Mouse (Mus musculus): ENCODE data around the gene Sfxn5. TPM values are rescaled to one million over a fixed set of nuclear protein-coding genes. Genes with fewer than 3 reads are reported as not detected.

Sfxn5 gene
- polyA plus RNA-seq, 1 experiment from 2014 or later = 8.7 TPM

DNA sequence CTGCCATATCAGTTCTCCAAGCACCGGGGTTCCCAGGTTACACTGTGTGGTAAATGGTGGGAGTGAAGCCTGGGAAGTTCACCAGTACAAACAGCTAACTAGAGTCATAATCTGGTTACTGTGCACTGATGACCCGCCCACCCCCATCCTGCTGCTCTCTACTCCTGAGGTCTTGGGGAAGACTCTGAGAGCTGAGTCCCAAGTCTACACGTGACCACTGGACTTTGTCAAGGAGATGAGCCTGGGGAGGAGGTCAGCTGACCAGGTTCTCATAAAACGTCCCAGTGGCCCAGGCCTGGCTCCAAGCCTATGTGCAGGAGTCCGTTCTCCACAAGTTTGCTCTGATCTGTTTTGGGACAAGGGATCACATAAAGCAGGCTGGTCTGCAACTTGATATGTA lies 27.1 kb upstream of the Sfxn5 start:
- Histone ChIP-seq H3K9me3 (replicated peaks) (no peaks in the 10 kb centered on the region), H3K36me3 (no peaks in the 10 kb centered on the region), H3K27me3 (ENCODE audit: low read depth, poor library complexity, severe bottlenecking) (no peaks in the 10 kb centered on the region), H3K27ac (replicated peaks) (no peak overlapping the region), H3K4me1 (no peaks in the 10 kb centered on the region), H3K4me3 (no peak overlapping the region)
- 81% methylated on average over 5 of the region's 5 CpGs for WGBS
- no peak for DNase-seq (ENCODE audit: low spot score)

DNA sequence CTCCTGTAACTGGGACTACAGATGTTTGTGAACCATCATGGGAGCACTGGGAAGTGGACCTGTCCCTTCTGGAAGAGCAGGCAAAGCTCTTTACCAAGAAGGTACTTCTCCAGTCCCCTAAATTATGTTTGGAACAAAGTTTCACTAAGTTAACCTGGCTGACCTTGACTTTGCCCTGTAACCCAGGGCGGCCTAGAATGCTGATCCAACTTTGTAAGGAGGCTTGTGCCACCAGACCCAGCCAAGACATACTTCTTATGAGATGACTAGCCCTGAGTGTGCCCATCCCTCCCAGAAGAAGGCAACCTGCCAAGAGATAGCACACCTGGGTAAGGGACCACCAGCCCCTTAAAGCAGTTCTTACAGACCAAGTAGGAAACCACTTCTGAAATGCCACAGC lies 25.7 kb upstream of the Sfxn5 start:
- Histone ChIP-seq H3K9me3 (replicated peaks) (no peaks in the 10 kb centered on the region), H3K27me3 (ENCODE audit: low read depth, poor library complexity, severe bottlenecking) (no peaks in the 10 kb centered on the region), H3K36me3 (no peaks in the 10 kb centered on the region), H3K27ac (replicated peaks) (no peak overlapping the region), H3K4me1 (no peaks in the 10 kb centered on the region), H3K4me3 (no peak overlapping the region)
- WGBS = 92% methylated on average over 1 of the region's 1 CpGs
- DNase-seq (ENCODE audit: low spot score) = no peak

DNA sequence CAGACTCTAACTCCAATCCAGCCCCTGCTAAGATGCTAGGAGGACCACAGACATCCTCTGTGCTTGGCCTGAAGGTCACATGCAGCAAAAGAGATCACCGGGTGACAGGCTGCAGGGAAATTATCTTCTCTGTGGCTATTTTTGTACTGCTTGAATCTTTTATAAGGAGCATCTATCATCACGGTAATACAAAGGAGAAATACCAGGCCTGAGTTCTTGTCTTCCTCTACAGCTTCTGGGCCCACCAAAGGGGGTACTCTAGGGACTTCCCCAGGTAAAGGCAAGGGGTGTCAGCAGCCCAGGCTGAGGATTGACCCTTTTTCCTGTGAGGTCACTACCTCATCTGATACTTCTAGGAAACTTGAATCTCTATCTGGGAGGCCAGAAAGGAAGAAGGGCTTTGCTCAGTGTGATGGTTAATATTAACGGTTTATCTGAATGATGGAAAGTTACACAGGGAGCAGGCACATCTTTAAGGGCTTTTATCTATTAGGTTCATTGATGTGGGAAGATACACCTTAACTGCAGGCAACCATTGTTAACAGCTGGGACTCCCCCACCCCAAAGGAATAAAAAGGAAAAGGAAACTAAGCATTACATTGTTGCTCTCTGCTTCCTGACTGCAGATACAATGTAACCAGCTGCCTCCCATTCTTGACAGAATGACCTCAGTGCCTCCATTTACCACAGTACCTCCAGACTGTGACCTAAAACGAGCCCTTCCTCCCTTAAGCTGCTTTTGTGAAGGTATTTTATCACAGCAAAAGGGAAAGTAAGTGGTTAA lies 23.7 kb upstream of the Sfxn5 start:
- no peak overlapping the region for H3K27ac ChIP-seq (replicated peaks)
- WGBS = 74% methylated on average over 4 of the region's 4 CpGs

GRCm38 (mm10) chr6:85355753-85356152 lies 22.5 kb upstream of the Sfxn5 start:
- H3K27me3 ChIP-seq (ENCODE audit: low read depth, poor library complexity, severe bottlenecking) = no peaks in the 10 kb centered on the region
- H3K4me1 ChIP-seq = no peaks in the 10 kb centered on the region
- 94% methylated on average over 2 of the region's 2 CpGs for WGBS
- H3K27ac ChIP-seq (replicated peaks) = no peak overlapping the region
- no peaks in the 10 kb centered on the region for H3K9me3 ChIP-seq (replicated peaks)
- no peaks in the 10 kb centered on the region for H3K36me3 ChIP-seq
- no peak for DNase-seq (ENCODE audit: low spot score)
- no peak overlapping the region for H3K4me3 ChIP-seq

More for the DNA sequence above, 23.7 kb upstream of the Sfxn5 start:
- no peak for DNase-seq (ENCODE audit: low spot score)
- no peaks in the 10 kb centered on the region for H3K27me3 ChIP-seq (ENCODE audit: low read depth, poor library complexity, severe bottlenecking)
- H3K9me3 ChIP-seq (replicated peaks) = no peaks in the 10 kb centered on the region
- H3K36me3 ChIP-seq = no peaks in the 10 kb centered on the region
- no peaks in the 10 kb centered on the region for H3K4me1 ChIP-seq
- no peak overlapping the region for H3K4me3 ChIP-seq

GRCm38 (mm10) chr6:85354709-85355108 lies 21.5 kb upstream of the Sfxn5 start:
- Histone ChIP-seq H3K27me3 (ENCODE audit: low read depth, poor library complexity, severe bottlenecking) (no peaks in the 10 kb centered on the region), H3K36me3 (no peaks in the 10 kb centered on the region), H3K4me3 (no peak overlapping the region), H3K9me3 (replicated peaks) (no peaks in the 10 kb centered on the region), H3K27ac (replicated peaks) (no peak overlapping the region), H3K4me1 (no peaks in the 10 kb centered on the region)
- WGBS = 84% methylated on average over 6 of the region's 6 CpGs
- DNase-seq (ENCODE audit: low spot score) = no peak

DNA sequence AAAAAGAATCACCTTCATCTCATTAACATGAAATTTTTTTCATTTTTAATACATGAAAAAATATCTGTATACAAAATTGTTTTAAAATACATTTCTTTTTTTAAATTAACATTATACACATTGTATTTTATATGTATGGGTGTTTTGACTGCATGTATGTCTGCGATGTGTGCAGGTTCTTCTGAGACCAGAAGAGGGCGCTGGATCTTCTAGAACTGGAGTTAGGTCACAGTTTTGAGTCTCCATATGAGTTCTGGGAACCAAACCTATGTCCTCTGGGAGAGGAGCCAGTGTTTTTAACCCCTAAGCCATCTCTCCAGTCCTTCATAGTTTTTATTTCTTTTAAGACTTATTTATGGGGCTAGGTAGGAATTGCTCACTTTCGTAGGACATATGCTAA lies 20.5 kb upstream of the Sfxn5 start:
- 60% methylated on average over 3 of the region's 3 CpGs for WGBS
- no peaks in the 10 kb centered on the region for H3K9me3 ChIP-seq (replicated peaks)
- no peak overlapping the region for H3K27ac ChIP-seq (replicated peaks)
- DNase-seq (ENCODE audit: low spot score) = no peak
- H3K4me1 ChIP-seq = peaks cover 4% of the 10 kb centered on the region; the same call in 1 of the 2 replicates
- no peaks in the 10 kb centered on the region for H3K36me3 ChIP-seq
- H3K27me3 ChIP-seq (ENCODE audit: low read depth, poor library complexity, severe bottlenecking) = no peaks in the 10 kb centered on the region
- no peak overlapping the region for H3K4me3 ChIP-seq

- WGBS = 88% methylated on average over 1 of the region's 1 CpGs
- Histone ChIP-seq H3K4me3 (no peak overlapping the region), H3K36me3 (no peaks in the 10 kb centered on the region), H3K27me3 (ENCODE audit: low read depth, poor library complexity, severe bottlenecking) (peaks cover 16% of the 10 kb centered on the region), H3K4me1 (peaks cover 4% of the 10 kb centered on the region; the same call in 1 of the 2 replicates), H3K27ac (replicated peaks) (no peak overlapping the region), H3K9me3 (replicated peaks) (no peaks in the 10 kb centered on the region)
- DNase-seq (ENCODE audit: low spot score) = no peak
Observed at GRCm38 (mm10) chr6:85350157-85350556, 16.9 kb upstream of the Sfxn5 start.

DNA sequence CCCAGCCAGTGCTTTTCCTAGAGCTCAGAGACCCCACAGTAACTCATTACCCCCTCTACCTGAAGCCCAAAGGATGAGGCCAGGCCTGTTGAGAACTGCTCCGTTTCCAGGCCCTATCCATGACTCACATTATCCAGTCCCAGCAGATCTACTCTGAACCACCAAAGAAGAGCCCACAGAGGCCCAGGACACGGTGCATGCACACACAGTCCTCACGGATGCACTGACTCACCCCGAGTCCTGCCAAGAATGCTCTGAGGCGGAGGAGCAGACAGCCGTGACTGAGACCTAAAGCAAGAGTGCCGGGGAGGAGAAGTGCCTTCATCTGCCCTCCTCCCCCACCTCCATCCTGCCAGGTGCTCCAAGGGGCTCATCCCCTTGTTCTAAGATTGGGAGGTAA lies 16.0 kb upstream of the Sfxn5 start:
- no peak overlapping the region for H3K4me3 ChIP-seq
- no peaks in the 10 kb centered on the region for H3K36me3 ChIP-seq
- H3K9me3 ChIP-seq (replicated peaks) = no peaks in the 10 kb centered on the region
- peaks cover 20% of the 10 kb centered on the region for H3K27me3 ChIP-seq (ENCODE audit: low read depth, poor library complexity, severe bottlenecking)
- DNase-seq (ENCODE audit: low spot score) = no peak
- peak overlapping the region; percentile 6; the same call in 1 of the 2 replicates for H3K27ac ChIP-seq (replicated peaks)
- H3K4me1 ChIP-seq = peaks cover 4% of the 10 kb centered on the region; the same call in 1 of the 2 replicates
- 74% methylated on average over 7 of the region's 7 CpGs for WGBS

GRCm38 (mm10) chr6:85348133-85348532 lies 14.9 kb upstream of the Sfxn5 start:
- H3K27ac ChIP-seq (replicated peaks) = no peak overlapping the region
- no peaks in the 10 kb centered on the region for H3K9me3 ChIP-seq (replicated peaks)
- DNase-seq (ENCODE audit: low spot score) = no peak
- H3K36me3 ChIP-seq = no peaks in the 10 kb centered on the region
- WGBS = 90% methylated on average over 11 of the region's 11 CpGs
- peaks cover 4% of the 10 kb centered on the region; the same call in 1 of the 2 replicates for H3K4me1 ChIP-seq
- no peak overlapping the region for H3K4me3 ChIP-seq
- peaks cover 20% of the 10 kb centered on the region for H3K27me3 ChIP-seq (ENCODE audit: low read depth, poor library complexity, severe bottlenecking)

GRCm38 (mm10) chr6:85346028-85346634 lies 12.9 kb upstream of the Sfxn5 start:
- Histone ChIP-seq H3K27me3 (ENCODE audit: low read depth, poor library complexity, severe bottlenecking) (peaks cover 31% of the 10 kb centered on the region), H3K9me3 (replicated peaks) (no peaks in the 10 kb centered on the region), H3K4me1 (peaks cover 4% of the 10 kb centered on the region; the same call in 1 of the 2 replicates), H3K36me3 (no peaks in the 10 kb centered on the region), H3K4me3 (no peak overlapping the region), H3K27ac (replicated peaks) (no peak overlapping the region; the same call in 1 of the 2 replicates)
- WGBS = 43% methylated on average over 6 of the region's 6 CpGs
- DNase-seq (ENCODE audit: low spot score) = peak; percentile 82

DNA sequence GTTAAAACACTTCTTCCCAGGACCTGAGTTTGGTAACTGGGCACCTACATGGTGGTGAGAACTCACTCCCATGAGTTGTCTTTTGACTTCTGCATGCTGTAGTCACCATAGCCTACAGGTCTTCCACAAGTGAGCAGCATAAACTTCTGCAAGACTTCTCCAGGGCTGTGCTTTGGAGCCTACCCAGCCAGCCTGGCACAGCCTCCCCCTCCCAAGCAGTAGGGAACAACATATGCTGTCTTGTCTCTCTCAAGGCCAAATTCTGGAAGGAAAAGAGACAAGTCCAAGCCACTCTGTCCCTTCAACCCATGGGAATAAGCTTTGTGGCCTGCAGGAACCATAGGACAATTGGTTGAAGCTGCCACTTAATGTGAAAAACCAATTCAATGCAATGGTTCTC lies 11.7 kb upstream of the Sfxn5 start:
- Histone ChIP-seq H3K27me3 (ENCODE audit: low read depth, poor library complexity, severe bottlenecking) (peaks cover 39% of the 10 kb centered on the region), H3K27ac (replicated peaks) (no peak overlapping the region)

GRCm38 (mm10) chr6:85343027-85343426 lies 9.8 kb upstream of the Sfxn5 start:
- WGBS = 84% methylated on average over 8 of the region's 8 CpGs
- Histone ChIP-seq H3K4me3 (no peak overlapping the region), H3K36me3 (no peaks in the 10 kb centered on the region), H3K27me3 (ENCODE audit: low read depth, poor library complexity, severe bottlenecking) (peaks cover 36% of the 10 kb centered on the region), H3K27ac (replicated peaks) (no peak overlapping the region), H3K9me3 (replicated peaks) (no peaks in the 10 kb centered on the region), H3K4me1 (no peaks in the 10 kb centered on the region)
- DNase-seq (ENCODE audit: low spot score) = no peak

More for the DNA sequence above, 11.7 kb upstream of the Sfxn5 start:
- no peak for DNase-seq (ENCODE audit: low spot score)
- H3K9me3 ChIP-seq (replicated peaks) = no peaks in the 10 kb centered on the region
- H3K4me1 ChIP-seq = peaks cover 4% of the 10 kb centered on the region; the same call in 1 of the 2 replicates
- H3K36me3 ChIP-seq = no peaks in the 10 kb centered on the region
- H3K4me3 ChIP-seq = no peak overlapping the region

GRCm38 (mm10) chr6:85341814-85342501 lies 8.7 kb upstream of the Sfxn5 start:
- H3K4me3 ChIP-seq = no peak overlapping the region
- no peaks in the 10 kb centered on the region for H3K9me3 ChIP-seq (replicated peaks)
- H3K27me3 ChIP-seq (ENCODE audit: low read depth, poor library complexity, severe bottlenecking) = peaks cover 32% of the 10 kb centered on the region
- no peak overlapping the region for H3K27ac ChIP-seq (replicated peaks)
- H3K4me1 ChIP-seq = no peaks in the 10 kb centered on the region
- WGBS = 76% methylated on average over 13 of the region's 13 CpGs
- H3K36me3 ChIP-seq = no peaks in the 10 kb centered on the region
- DNase-seq (ENCODE audit: low spot score) = no peak
